Mouse (Mus musculus) neural tube, embryonic 10.5 days (tissue): Measurements from ENCODE around the gene Pdgfc.
A peak's percentile ranks its signal among the peaks of the same experiment; 100 is the strongest.

Experiments
- DNase-seq: peaks from one replicate; pipeline ENCODE4 v3.0.0-alpha.2; 2017; ENCODE audit warnings: low spot score; ENCODE audit errors: extremely low spot score

Gene Pdgfc

GRCm38 (mm10) chr3:81149109-81149521, 112.9 kb downstream of the Pdgfc start:
- no peak for DNase-seq

- DNase-seq = no peak
Observed at GRCm38 (mm10) chr3:81150228-81150627, 114.0 kb downstream of the Pdgfc start.

GRCm38 (mm10) chr3:81154420-81154819, 118.2 kb downstream of the Pdgfc start:
- no peak for DNase-seq

GRCm38 (mm10) chr3:81160457-81161165, 124.4 kb downstream of the Pdgfc start:
- no peak for DNase-seq

GRCm38 (mm10) chr3:81162129-81162528, 125.9 kb downstream of the Pdgfc start:
- no peak for DNase-seq

GRCm38 (mm10) chr3:81164091-81164490, 127.9 kb downstream of the Pdgfc start:
- DNase-seq = no peak

GRCm38 (mm10) chr3:81170073-81170809, 134.0 kb downstream of the Pdgfc start:
- no peak for DNase-seq

- DNase-seq = no peak
Observed at GRCm38 (mm10) chr3:81174832-81175231, 138.6 kb downstream of the Pdgfc start.

GRCm38 (mm10) chr3:81181319-81182013, 145.2 kb downstream of the Pdgfc start:
- no peak for DNase-seq

GRCm38 (mm10) chr3:81196937-81197336, 160.7 kb downstream of the Pdgfc start:
- DNase-seq = no peak

- no peak for DNase-seq
Observed at GRCm38 (mm10) chr3:81197644-81198043, 161.4 kb downstream of the Pdgfc start.

- DNase-seq = no peak
Observed at GRCm38 (mm10) chr3:81200647-81201046, 164.4 kb downstream of the Pdgfc start.

- peak; percentile 30 for DNase-seq
Observed at GRCm38 (mm10) chr3:81205201-81205600, 169.0 kb downstream of the Pdgfc start.

- DNase-seq = no peak
Observed at GRCm38 (mm10) chr3:81208246-81208645, 172.0 kb downstream of the Pdgfc start.

GRCm38 (mm10) chr3:81211147-81211546, 174.9 kb downstream of the Pdgfc start:
- DNase-seq = no peak

GRCm38 (mm10) chr3:81211666-81212065, 175.4 kb downstream of the Pdgfc start:
- DNase-seq = no peak

- DNase-seq = no peak
Observed at GRCm38 (mm10) chr3:81215547-81216118, 179.4 kb downstream of the Pdgfc start.

- DNase-seq = no peak
Observed at GRCm38 (mm10) chr3:81221682-81222081, 185.5 kb downstream of the Pdgfc start.

GRCm38 (mm10) chr3:81228344-81228743, 192.1 kb downstream of the Pdgfc start:
- no peak for DNase-seq

GRCm38 (mm10) chr3:81242697-81243590, 206.7 kb downstream of the Pdgfc start:
- DNase-seq = no peak

- no peak for DNase-seq
Observed at GRCm38 (mm10) chr3:81243591-81243990, 207.4 kb downstream of the Pdgfc start.
